Mouse (Mus musculus) adipocyte (in vitro differentiated cells): ENCODE results near the gene Pdzrn3.

Experiments
- DNase-seq: peaks from one replicate; pipeline ENCODE4 v3.0.0-alpha.2; 2016; ENCODE audit warnings: low spot score

Gene Pdzrn3

DNA sequence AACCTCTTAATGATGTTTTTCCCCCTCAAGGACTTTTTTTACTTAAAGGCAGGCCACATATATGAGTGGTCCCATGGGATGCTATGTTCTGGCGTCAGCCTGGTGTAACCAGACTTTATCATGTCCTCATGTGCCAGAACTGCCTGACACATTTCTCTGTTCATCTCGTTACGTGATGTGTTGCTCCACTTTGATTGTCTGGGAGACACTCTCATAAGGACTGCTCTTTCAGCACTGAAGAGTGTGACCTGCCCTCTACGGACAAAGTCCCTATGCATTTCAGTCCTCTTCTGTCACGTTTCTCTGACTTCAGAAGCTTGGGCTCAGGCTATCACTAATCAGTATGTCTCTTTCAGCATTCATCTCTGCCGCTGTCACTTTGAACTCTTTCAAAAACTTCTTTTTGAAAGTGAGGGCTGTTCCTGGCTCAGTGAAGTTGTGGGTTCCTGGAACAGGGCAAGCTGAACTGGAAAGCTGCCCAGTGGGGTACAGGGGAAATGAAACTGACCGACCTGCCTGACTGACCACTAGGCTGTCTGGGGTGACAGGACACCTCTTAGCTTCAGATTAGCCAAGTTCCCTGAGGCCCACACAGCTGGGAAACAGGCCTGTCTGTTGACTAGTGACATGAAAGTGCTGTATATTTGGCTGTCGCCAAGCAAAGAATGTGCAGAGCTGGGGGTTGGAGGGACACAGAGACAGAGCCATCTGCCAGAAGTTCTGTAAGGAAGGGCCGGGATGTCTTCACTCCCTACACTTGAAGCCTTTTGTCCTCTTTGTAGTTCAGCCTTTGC is 10.7 kb downstream of the Pdzrn3 start:
- peak; percentile 43 for DNase-seq

DNA sequence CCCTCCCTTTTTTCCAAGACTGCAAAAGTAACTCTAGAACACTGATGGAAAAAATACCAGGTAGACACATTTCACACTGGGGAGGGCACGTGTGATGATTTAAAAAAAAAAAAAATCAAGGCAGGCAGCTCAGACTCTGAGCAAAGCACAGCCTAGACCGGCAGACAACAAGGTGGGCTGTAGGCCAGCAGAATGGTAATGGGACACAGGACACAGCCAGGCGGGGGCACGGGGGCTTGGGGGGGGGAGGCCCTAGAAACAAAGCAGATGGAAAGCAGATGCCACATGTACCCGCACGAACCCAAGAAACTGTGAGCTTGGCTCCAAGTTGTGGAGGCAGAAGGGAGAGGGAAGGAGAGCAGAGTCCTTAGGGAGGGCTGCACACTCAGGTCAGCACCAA is 11.9 kb downstream of the Pdzrn3 start:
- no peak for DNase-seq

DNA sequence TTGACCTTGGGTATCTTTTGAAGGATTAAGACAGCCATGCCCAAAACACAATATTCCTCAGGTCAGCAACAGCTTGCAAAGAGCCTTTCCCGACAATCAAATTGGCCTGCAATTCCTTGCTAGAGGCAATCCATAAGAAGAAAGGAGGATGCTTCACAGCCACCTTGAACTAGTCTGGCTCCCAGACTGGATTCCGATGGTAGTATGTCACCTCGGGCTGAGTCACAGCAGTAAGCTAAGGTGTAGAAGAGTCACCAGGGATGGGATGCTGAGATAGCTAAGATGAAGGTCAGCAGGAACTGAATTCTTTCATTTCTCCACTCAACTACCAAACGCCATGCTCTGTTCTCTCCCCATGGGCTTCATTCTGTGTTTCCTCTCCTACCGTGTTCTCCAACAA is 13.8 kb downstream of the Pdzrn3 start:
- DNase-seq, result no peak

DNA sequence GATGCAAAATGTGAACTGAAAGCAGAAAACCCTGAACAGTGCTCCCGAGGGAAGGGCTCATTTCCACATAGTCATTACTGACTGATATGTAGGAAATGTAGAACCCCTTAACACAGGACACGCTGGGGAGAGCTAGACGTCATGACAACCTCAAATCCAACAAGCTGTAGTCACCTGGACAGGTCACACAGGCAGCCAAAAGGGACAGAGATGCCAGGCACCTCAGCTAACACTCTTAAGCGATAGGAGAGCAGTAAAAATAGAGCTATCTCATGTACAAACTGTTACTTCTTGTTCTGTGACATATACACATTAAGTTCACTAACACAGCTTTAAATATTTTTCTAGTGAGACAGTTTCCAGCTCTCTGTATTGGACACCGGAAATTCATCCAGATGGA is 15.0 kb downstream of the Pdzrn3 start:
- DNase-seq, result no peak

DNA sequence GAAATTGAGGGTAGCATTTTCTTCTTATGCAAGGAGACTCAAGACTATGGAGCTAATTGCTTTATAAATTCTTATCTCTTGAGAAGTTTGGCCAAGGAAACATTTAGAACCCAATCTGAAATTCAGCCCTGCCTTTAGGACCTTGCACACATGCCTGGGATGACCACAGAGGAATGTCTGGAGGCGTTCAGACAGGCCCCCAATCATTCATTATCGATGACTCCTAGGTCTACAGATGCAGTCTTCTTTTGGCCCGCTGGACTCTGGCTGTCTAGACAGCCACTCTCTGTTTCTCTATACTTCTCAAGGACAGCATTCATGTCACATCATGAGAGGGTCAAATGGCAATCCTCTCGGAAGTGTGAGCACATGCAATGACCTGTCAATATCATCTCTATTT is 15.4 kb downstream of the Pdzrn3 start:
- no peak for DNase-seq

DNA sequence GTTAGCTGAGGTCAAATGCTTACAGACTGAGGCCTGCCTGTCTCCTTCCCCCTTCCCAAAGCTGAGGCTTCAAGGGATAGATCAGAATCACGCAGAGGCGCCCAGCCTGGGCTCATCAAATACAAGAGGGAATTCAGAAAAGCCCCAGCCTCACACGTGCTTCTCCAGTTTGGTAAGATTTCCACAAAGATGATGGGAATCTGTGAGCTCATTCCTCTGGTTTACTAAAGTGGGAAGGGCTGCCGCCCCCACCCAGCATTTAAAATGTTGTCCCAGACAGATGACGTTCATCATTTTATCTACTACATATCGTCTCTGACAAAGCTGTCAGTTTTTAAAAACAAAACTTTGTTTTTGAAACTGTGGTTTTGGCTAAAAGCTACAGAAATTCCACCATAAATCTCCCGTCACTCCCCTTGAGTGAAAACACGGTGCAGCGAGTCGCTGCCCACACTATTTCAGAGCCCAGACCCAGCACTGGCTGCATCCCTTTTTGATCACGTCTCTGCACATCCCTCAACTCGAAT is 17.4 kb downstream of the Pdzrn3 start:
- DNase-seq, result no peak

DNA sequence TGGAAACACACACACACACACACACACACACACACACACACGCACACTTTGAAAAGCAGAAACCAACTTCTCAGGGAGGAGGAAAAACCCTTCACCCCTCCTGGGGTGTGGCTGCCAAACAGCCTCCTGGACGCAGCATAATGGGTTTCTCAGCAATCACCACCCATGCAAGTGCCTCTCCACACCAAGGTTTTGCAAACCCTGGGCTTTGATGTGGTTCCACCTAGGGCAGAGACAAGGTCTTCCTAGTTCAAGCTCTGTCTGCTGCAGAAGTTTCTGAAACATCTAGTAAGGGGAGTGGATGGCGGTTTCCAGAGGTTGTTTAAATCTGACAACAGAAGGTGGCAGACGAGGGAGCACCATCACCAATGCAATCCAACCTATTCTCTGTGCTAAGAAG is 18.1 kb downstream of the Pdzrn3 start:
- DNase-seq, result no peak

DNA sequence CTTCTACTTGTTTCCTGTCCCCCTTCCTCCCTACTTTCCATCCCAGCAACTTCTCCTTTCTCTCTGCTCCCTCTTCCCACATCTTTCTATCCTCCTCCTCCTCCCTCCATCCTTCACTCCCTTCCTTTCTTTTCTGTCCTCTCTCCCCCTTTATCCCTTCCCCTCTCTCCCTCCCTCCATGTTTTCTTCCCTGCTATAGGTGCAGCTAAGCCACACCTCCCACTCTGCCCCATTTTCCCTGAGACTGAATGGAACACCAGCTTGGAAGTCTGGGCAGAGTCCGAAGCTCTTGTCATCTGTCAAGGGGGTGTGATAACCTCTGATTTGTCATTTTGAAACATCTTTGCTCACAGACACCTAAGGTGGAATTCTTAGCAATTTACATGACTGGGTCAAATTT is 22.8 kb downstream of the Pdzrn3 start:
- DNase-seq, result no peak

DNA sequence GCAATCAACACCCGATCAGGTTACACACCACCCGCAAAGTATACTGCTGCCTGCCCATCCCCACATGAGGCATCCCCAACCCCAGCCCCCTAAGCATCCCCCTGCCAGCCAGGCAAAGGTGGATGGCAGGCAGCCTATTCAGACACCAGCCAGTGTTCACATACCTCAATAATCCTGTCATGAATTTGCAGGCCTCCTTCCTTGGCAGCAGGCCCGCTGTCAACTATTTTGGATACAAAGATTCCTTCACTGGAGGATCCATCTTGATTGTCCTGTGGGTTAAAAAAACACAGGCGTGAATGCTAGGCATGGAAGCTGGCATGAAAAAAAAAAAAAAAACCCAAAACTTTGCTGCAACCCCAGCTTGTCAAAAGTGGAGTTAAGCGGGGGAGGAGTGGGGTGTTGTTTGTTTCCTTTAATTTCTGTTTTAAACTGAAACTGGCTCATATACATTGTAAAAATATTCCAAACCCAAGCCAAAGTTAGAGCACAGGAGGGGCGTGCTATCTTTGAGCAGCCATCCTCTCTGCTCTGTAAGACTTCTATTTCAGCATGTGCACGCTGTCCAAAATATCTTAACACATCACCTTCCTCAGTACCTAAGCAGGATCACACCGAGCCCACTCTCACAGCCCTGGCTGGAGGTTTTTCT is 23.3 kb downstream of the Pdzrn3 start:
- peak; percentile 71 for DNase-seq

DNA sequence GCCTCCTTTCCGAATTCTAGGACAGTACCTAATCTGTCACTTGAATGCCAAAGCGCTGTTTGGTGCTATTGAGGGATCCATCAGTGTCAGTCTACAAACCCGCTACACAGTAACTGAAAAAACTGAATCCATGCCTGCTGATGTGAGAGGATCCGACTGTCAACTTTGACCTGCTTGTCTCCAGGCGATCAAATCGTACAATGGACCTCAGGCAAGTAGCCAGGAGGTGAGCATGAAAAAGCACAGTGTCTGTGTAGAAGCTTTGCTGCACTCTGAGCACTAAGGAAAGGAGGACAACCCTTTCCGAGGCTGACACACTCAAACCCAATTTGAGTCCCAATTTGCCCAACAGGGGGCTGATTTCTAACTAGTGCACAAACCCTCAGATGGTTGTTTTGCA is 24.0 kb downstream of the Pdzrn3 start:
- DNase-seq, result no peak

DNA sequence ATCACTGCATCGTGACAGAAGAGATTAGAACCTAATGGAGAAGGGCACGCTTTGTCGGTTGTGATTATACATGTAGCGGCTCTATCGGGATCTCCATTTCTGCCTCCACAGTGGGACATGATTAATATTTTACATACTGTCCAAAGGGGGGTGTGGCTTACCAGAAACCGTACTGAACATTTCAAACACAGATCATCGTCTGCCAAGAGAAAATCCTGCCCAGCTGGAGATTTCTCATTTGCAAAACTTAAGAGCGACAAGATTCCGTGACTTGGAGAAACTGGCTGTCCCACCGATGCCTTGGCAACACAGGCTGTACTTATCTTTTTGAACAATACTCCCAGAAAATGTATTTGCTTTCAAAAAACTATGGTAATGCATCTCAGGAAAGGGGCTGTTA is 25.1 kb downstream of the Pdzrn3 start:
- no peak for DNase-seq

DNA sequence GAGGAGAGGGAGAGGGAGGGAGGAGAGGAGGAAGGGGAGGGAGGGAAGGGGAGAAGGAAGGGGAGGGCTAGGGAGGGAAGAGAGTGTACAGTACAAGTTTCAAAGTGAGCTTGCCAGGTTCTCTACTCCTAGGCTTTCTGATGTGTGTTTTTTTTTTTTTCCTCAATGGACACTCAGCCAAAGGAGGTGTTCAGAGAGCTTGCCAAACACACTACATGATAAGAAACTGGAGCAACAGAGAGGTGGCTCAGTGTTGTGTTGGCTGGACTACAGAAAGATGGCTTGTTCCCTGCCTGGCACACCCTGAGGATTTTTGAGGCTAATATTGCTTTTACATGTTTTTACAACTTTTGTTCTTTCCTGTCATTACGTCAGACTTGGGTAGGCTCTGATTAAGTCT is 26.6 kb downstream of the Pdzrn3 start:
- no peak for DNase-seq

DNA sequence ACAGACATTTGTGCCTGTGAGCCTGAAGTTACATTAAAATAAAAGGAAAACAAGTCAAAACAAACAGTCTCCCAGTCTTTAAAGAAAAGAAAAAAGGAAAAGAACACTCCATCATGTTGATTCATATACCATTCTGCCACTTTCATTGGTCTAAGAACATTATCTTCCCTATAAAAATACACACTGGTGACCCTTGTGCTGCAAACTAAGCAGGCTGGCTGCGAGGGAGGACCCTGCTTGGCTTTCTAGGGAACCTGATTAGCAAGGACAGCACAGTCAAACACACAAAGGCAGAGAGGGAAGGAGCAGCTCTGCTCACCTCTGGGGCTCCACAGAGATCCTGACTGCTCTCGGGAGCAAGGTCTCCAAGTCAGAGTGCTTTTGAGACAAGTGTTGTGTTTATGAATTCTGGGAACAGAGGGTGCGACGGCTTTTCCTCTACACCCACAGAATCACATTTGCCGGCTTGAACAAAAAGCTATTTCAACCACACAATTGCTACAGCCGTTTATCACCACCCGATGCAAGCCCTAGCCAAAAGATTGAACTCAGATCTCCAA is 27.2 kb downstream of the Pdzrn3 start:
- no peak for DNase-seq

DNA sequence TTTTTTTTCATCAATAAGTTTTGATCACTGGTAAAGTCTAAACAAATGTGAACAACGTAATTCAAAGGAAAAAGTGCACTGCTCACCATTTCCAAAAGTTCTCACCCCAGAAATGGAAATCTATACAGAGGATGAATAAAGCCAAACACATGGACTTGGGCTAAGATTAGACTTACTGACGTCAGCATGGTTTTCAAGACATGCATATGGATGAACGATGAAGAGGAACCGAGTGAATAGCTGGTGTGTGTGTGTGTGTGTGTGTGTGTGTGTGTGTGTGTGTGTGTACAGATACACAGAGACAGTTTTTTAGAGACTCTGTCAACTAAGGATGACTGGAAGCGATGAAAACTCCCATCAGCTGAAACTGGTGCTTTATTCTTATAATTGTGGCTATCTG is 29.2 kb downstream of the Pdzrn3 start:
- no peak for DNase-seq

DNA sequence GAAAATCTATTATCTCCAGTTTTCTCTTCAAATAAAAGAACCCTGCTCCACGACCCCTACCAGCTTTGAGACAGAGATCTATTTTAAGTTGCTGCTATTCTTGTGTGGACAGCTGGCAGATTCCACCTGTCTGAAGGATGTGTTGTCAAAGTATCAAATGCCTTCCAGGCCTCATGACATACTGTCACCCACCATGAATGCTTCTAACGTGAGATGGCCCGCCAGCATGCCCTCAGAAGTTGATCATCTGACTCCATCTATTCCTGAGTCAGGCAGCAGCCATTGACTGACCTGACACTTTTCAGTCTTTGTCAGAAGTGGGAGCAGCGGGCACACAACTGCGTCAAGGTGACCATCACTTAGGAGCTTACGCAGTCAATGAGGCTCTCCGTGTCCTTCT is 37.6 kb downstream of the Pdzrn3 start:
- no peak for DNase-seq

DNA sequence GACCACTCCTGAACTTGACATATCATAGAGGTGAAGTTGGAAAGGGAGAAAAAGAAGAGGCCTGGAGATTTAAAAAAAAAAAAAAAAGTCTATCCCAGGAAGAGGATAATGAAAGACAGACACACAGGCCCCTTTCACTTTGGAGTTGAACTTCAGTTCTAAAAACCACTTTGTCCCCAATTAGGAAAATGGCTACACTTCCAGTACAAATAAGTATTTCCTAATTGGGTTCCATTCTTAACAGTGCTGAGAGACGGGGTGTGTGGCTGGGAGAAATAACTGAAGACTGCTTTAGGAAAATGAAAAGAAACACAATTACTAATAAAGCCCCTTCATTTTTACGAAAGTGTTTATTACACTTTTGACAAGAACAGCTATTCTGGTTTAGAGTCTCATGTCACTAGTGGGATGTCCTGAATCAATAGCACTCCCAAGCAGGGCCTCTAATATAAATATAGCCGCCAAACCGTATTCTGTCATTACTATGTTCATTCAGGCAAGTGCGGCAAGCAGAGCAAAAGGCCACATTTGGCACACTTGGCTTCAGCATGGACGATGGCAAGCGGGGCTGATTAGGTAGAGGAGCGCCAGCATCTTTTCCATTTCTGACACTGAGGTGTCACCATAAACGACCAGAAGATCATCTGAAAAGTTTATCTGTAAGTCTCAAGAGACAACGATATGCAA is 39.7 kb downstream of the Pdzrn3 start:
- no peak for DNase-seq

DNA sequence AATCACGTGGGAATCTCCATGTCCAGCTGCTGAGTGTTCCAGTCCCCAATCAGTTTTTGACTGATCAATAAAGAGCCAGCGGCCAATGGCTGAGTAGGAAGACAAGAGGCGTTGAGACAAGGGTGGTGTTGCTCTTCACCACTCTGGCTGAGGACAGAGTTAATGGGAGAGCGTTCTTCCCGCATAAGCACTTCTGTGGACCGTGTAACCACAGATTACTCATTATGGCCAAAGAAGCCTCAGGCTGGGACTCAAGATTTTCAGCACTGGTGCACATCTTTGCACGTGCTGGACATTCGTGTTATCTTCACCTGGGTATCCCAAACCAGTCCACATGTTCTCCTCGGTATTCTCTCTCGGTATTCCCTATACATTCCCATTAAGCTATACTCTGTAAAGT is 41.0 kb downstream of the Pdzrn3 start:
- no peak for DNase-seq

DNA sequence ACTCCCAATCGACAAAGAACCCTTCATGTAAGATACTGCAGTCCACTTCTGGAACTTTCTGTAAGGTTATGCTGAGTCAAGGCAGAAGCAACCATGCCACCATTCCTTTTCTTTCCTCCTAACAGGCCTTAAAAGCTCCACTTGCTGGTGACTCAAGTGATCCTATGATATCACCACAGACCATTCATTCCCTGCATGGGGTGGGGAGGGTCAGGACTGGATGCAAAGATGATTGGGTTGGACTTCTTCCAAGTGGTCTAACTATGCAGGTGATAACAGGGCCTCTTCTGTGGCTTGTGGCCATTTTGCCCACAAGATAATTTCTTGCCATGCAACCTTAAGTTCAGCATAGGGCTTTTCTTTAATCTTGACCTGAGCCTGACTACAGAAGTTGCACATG is 42.0 kb downstream of the Pdzrn3 start:
- no peak for DNase-seq

DNA sequence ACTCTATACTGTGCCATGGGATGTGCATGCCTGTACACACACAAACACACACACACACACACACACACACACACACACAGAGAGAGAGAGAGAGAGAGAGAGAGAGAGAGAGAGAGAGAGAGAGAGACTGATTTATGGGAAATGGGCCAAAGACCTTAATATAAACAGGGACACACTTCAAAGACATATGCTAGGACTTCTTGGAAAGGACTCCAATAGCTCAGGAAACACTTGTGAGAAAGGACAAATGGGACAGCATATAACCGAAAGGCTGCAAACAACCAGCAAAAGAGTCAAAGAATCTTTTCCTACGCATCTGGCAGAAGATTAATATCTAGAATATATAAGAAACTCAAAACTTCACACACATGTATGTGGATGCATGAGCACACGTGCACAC is 43.2 kb downstream of the Pdzrn3 start:
- DNase-seq, result no peak

DNA sequence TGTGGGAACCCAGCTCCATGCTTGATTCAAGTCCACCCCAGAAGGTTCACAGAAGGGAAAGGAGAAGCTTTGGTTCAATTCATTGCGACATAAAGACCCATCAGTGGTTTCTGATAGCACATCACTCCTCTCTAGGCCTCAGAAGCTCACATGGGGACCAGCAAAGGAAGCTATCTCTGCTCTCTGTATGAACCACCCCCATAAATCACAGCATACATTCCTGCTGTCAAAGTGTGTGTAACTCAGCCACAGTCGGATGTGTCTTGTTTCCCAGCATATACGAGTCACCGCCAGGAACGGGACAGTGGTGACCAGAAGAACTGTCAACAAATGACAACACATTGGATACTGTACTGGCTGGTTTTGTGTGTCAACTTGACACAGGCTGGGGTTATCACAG is 47.3 kb downstream of the Pdzrn3 start:
- peak; percentile 73 for DNase-seq

DNA sequence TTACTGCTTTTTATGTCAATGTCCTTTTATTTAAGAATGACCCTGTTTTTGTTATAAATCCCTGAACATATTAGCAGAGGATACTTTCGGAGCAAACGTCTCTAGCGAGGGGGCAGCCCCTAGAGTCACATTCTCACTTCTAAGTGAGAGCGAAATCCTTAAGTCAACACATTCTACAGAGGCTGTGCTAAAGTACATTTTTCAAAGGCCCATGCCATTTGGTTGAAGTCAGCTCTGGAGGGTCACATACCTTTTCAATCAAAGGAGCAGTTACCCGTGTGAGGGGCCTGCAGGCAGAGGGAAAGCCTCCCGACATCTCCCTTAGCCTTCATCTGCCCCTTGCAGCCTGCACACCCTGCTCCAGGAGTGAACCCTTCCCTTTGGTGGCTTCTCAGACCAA is 48.2 kb downstream of the Pdzrn3 start:
- DNase-seq, result no peak

DNA sequence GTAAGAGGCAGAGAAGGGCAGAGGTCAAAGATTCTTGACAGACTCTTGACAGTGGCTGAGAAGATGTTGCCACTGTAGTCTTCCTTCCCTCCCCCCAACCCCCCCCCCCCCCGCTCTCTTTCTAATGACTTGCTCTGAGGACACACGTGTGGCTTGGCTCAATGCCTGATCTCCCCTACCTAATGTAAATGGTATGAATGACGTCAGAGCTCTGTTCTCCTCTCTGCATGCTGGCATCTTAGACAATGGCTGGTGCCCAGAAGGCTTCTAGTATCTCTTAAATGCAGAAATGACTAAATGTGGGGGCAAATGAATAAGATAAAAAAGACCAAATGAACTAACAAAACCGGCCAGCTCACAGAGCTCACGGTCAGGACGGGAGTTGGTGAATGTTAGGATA is 49.2 kb downstream of the Pdzrn3 start:
- peak; percentile 33 for DNase-seq

DNA sequence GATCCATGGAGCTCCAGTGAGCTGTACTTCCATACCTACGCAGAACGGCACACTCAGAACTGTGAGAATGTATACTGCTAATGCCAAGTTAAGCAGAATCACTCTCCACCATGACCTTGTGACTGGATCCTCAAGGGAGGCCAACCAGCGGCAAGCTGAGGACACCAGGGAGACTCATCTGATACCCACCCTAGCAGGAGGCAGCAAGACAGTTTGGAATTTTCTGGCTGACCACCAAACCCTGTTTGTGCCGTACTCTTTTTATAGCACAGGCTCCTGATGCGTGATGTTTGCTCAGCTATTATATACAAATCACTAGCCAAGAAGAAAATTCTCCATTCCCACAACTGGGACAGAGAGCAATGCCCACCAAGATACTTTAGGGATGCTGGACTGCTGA is 50.0 kb downstream of the Pdzrn3 start:
- DNase-seq, result no peak
